Mouse (Mus musculus): ENCODE results near the gene Ces1d.
"Not testable (repeated sequence)": the region's sequence is repeated elsewhere in the genome, so short reads cannot be mapped to it uniquely, and the experiment has no call there.

Ces1d gene

DNA sequence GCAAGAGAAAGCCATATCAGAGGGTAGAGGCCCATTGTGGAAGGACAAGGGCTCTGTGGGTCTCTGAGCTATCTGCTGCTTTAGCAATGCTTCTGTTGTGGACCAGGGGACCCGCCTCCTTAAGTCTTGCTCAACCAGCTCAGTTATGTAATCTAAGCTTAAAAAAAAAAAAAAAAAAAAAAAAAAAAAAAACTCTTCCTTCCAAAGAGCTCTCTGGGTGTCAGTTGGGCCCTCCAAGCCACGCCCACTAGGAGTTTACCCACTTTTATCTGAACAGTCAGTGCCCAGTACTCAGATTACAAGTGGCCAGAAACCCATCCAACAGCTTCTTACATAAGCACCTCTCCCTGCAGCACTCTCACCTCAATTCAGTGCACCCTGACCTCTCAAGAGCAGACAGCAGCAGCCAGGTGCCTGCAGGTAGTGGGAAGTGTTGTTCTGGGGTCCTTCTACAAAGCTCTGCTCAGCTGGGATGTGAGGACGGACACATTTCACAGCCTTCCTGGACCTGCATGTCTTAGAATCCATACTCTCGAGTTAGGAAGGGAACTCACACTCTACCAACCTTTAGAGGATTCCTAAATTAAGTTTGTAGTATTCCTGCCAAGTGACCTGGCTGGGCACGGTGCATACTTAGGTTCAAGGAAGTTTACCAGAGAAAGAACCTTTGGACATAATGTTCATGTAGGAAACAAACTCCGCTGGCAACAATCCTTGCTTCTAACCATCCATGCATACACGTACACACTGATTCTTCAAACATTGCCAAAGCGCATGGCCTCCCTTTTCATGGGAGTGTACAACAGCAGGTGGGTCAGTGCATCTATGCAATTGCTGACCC, at the start of gene Ces1d:
TSS of gene Ces1d (minus strand) at position 154 of the 841 bp plus-strand sequence.
- no peak for DNase-seq (ENCODE audit: low spot score)

DNA sequence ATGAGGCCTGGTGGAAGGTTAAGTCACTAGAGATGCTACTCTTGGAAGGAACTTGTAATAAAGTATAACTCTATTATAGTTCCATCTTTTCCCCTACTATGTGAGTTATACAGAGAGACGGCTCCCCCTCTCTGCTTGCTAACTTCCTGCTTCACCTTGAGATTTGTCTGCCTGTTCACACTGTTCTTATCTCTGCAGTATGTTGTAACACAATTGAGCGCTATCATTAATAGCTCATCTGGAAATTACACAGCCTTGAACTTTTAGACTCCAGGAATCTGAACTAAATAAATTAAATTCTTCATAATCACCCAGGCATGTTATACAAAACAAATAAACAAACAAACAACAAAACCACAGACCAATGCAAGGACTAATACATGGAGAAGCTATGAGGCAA, 48.4 kb upstream of the Ces1d start:
- no peak for DNase-seq (ENCODE audit: low spot score)

DNA sequence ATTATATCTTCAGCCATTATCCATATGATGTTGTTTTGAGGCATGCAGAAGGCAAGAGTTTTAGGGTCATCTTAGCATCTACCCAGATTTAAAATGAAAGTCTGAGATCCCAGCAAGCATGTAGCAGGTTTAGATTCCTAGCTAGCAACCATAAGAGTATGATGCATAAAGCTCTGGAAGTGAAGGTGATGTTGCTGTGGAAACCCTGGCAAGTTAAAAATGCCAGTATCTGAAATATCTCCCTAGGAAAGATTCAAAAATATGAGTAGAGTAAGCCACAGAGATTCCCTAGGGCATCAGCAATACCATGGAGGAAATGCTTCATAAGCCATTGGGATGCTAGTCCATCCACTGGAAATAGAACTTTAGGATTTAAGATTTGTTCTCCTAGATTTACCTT, 42.2 kb upstream of the Ces1d start:
- no peak for DNase-seq (ENCODE audit: low spot score)

DNA sequence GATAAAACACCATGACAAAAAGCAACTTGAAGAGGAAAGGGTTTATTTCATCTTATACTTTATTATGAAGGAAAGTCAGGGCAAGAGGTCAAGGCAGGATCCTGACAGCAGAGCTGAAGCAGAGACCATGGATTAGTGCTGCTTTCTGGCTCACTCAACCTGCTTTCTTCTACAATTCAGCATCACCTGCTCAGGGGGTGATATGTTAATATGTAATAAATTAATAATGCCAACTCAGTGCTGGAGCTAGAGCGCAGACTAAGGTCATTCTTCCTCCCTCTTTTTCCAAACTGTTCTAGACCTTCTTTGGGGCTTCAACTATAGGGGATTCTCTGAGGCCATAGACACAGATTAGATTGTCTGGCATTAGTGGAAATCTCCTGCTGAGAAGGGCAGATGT, 38.0 kb upstream of the Ces1d start:
- no peak for DNase-seq (ENCODE audit: low spot score)

DNA sequence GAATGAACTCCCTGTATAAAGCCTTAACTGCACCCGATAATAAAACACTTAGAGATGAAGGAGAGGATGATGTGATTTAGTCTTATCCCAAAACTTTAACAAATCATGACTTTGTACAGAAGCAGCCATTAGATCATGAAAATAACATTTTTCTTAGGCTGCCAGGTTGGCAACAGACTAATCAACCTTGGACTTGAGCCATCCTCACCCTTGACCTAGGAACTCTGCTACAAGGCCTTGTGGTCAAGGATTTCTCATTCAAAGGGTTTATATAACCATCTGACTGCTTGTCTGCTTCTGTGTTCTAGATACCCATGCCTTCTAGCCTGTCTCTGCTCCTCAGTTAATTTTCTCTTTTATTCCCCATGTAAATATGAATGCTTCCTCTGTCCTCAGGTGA, 37.1 kb upstream of the Ces1d start:
- DNase-seq (ENCODE audit: low spot score): no peak

DNA sequence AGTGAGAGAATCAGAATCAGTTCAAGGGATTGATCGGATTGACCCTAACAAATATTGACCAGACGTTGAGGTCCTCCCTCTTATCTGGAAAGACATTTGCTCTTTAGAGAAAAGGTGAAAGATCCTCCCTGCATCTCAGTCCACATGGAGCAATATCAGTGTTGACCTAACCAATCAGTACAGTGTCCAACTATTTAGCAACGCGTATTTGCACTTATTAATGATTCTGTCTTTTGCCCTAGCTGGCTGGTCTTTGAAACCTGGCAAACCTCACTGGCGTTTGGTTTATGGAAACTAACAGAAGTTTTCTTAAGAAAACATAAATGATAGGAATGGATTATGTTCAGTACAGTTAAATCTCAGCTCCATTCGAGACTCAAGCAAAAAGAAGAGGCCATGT, 36.4 kb upstream of the Ces1d start:
- DNase-seq (ENCODE audit: low spot score): no peak

DNA sequence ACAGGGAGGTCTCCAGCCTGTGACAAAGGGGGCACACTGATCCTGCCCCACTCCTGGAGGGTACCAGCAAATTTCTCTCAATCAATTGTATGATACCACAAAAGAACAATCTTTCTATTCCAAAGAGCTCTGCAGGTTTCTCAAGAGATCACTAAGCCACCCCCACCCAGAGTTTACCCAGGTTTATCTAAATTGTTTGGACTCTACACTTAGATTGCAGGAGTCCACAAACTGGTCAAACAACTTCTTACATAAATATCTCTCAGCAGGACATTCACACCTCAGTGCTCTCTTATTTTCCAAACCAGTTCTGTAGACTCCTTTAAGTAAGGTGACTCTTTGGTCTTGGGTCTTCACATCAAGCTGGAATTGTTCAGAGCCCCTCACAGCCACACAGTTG, 31.8 kb upstream of the Ces1d start, which contains the start of gene Ces1e:
TSS of gene Ces1e (minus strand) at position 174 of the 400 bp plus-strand sequence.
- DNase-seq (ENCODE audit: low spot score): no peak

DNA sequence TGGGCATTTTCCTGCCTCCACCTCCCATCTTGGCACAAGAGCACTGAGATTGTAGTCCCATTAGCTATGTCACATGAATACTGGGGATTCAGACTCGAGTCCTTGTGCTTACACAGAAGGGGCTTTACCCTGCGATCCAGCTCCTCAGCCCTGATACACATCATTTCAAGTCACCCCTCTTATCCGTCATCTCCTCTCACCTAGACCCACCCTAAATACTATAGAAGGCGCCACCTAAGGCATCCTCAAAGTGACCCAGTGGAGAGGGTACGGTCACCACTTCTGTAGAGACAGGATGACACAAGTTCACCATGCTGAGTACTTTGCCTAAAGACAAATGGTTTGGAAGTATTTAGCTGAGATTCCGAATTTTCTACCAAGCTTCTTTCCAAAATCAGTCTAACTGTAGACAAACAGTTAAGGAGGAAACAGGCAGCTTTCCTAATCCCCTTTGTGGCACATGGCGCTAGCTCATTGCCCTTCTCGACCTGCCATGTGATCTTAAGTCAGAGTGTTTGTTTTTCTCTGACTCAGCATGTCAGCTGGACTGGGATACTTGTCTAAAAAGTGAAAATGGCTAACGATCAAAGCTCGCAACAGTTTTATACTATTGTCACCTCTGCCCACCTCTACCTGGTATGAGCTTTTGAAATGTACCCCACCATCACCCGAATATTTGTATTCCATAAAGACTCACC, 31.2 kb upstream of the Ces1d start:
- DNase-seq (ENCODE audit: low spot score): no peak

DNA sequence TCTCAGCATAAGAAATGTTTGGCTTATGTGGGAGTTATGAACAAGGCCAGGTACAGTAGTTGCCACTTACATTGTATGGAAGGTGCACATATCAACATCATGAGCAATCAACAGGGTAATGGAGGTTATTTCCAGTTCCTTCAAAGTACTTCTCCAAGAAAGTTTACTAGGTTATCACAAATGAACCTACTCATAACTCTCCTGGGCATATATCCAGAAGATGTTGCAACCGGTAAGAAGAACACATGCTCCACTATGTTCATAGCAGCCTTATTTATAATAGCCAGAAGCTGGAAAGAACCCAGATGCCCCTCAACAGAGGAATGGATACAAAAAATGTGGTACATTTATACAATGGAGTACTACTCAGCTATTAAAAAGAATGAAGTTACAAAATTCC, 28.8 kb upstream of the Ces1d start:
- not testable (repeated sequence) for DNase-seq (ENCODE audit: low spot score)

DNA sequence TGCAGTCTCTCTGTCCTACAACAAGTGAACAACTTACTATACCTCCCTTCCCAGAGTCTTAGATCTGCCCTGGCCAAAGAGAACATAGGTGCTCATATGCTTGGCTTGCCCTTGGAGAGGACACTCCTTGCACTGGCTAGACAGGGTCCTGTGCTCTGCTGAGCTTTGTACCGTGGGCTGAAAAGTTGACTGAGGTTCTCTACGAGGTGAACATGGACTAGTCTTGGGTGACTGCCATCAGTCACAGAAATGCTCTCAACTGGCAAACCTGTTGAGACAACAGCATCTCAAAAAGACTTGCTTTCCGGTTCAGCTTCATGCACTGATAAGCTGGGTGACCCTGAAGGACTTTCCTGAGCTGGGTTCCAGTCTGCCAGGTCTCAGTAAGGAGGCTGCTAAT, 24.3 kb upstream of the Ces1d start:
- no peak for DNase-seq (ENCODE audit: low spot score)

DNA sequence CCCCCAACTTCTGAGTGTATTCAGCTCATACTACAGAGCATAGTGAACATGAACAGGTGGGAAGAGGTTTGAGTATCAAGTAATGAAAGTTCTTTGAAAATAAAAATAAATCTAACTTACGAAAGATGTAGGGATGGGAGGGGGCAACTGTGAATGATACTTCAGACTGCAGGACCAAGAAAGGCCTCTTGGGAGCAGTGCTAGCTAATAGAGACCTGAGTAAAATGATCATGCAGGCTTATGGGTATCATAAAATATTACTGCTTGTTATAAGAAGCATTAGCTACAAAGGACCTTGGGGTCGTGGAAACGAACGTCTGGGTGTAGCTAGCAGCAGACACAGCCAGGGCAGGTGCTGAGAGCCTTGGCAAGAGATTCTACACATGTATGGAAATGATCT, 20.2 kb upstream of the Ces1d start:
- no peak for DNase-seq (ENCODE audit: low spot score)

DNA sequence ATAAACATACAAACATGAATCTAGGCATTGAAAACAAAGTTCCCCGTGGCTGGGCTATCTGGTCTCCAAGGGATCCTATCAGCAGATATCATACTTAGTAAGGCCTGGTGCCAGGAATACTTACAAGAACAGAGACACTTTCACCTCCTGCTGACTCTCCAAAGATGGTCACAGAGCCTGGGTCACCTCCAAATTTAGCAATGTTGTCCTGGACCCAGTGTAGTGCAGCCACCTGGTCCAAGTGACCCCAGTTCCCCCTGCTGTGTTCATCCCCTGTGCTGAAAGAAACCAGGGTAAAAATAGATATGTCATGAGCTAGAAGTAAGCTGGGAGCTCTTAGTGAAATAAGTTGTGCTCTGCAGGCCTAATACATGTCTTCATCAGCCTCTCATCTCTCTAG, 19.7 kb upstream of the Ces1d start:
- DNase-seq (ENCODE audit: low spot score): no peak

DNA sequence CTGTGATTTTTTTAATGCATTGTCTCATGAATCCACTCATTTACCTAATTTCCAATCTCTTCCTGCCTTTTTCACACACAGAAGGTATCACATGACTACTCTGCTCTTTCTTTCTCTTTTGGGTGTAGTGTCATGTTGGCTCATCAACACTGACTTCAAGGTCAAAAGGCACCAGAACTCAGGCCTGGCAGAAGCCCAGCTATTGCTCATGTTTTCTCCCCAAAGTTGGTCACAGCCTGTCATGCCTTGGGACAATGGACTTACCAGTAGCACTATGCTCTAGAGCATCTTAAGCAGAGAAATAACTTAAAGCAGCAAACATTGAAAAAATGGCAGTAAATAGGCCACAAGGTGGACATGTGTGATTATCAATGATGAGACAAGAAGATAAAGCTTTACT, 13.5 kb upstream of the Ces1d start:
- DNase-seq (ENCODE audit: low spot score): no peak

DNA sequence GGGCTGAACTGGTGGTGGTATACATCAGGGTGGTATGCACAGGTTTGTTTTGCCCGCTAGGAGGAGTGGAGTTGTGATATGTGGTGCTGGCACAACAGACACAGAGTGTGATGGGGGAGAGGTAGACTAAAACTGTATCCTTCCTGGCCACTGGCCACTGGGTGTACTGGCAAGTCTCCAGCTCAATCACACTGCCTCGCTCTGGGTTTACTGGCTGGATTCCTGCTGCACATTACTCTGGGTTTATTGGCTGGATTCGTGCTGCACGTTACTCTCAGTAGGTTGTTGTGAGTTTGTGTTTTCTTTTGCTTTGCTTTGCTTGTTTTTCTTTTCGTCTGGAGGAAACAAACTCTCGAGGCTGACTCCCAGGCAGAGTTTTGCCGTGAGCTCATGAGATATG, 1.5 kb upstream of the Ces1d start:
- DNase-seq (ENCODE audit: low spot score): not testable (repeated sequence)

DNA sequence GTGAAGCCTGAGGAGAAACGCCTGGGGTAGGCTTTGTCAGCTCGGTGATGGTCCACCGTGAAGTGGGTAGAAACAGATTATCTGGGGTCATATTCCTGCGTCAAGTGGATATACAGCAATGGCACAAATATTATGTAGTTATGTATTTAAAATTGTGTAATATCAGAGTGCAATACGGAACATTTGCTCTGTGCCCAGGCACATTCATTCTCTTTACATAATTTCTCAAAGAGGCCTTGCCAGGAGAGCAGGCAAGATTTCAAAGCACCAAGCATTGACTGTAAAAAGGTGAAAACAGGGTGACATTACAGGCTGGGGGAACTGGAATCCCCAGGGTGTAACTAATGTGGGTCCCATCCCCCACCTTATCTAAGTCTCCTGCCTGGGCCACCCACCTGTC, 1.2 kb downstream of the Ces1d start:
- no peak for DNase-seq (ENCODE audit: low spot score)

DNA sequence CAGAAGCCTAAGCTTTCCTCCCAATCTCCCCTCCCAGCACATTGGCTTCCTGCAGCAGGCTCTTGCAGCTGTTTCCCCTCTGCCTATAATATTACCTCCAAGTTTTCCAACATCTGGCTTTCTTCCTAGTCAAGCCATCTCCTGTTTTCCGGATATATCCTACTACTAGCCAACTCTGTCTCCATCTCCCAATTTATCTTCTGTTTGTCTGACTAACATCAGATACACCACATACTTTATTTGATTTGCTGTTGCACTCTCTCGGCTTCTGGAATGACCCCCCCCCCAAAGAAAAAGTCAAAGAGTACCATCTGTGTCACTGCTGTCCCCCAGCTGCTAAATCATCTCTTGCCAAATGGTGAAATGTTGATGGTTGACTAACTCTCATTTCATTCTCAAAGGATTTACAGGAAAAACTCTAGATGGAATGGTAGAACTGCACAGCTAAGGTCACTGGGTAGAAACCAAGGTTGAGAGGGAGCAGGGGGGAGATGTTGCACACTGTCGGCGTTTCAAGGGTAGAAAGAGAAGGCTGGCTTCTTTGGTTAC, 17.0 kb downstream of the Ces1d start:
- DNase-seq (ENCODE audit: low spot score): no peak

DNA sequence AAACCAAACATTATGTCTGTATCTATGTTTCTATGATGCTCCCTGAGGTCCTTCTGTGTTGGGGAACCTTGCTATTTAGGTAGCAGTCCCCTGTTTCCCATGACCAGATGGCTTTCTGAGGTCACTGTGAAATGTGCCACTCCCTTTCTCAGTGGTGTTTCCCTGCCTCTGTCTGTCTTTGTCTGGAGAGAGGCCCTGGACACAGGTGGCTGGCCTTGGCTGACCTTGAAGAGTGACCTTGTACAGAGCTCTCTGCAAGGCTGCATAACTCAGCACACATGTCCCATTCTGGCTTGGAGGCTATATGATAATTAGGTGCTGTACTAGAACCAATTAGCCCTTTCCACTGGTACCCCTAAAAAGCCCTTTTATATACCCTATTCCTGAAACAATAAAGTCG, 21.0 kb downstream of the Ces1d start:
- no peak for DNase-seq (ENCODE audit: low spot score)

DNA sequence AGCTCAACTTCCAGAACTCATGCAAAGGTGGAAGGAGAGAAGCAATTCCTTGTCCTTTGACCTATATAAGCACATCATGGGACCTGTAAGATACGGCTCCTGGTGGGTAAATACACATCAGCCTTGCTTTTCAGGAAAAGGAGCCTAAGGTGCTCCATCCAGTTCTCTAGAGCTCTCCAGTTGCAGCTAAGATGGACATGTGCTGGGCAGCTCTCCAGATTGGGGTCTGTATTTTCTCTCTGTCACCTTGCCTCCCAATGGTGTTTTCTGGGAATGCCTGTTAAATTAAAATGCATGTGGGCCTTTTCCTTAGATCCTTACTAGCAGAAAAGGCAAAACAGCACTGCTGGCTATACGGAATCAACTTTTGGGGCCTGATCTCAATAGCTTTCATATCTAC, 23.1 kb downstream of the Ces1d start:
- no peak for DNase-seq (ENCODE audit: low spot score)

DNA sequence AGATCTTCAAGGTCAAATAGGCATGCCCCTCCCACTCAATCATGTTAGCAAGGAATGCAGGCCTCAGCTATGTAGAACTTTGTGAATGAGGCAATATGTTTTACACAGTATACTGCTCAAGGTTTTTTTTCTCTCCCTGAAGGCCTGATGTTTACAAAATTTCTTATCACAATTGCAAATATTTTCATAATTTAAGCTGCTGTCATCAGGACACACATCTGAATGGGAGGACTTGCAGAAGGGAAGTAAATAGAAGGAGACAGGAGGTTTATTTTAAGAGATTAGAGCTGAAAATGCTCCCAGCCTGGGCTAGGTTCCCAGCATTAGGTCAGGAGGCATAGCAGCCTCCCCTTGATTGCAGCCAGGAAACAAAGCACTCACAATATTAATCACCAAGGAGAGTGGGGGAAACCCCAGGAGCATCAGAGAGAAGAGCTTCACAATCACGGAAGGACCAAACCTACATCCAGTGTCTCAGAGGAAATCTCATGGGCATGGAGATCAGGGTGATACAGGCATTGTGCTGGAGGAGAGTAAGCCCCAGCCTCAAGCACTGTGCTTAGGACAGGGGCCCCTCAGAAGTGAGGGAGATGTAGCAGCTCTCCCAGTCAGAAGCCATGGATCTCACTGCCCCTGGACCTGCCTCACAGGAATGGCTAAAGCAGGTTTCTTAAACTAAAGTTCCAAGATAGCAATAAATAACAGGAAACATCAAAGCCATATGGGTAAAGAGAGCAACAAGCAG, 25.6 kb downstream of the Ces1d start:
- DNase-seq (ENCODE audit: low spot score): peak; percentile 18

DNA sequence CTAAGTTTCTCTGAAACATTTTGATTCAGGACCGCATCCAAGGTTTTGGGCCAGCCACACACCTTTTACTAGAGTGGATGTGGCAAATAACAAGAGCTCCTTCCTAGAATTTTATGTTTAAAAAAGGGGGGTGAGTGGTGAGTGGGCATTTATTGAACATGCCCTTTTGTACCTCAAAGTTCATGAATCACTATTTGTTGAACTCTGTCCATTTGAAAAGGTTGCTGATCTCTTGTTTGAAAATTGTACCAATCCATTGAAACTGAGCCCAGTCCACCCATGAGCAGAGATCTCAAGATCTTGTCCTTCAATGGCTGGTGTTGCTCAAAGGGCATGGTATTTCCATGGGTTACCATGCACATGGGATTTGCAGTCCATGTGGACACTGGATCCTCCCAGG, 34.3 kb downstream of the Ces1d start:
- DNase-seq (ENCODE audit: low spot score): no peak

DNA sequence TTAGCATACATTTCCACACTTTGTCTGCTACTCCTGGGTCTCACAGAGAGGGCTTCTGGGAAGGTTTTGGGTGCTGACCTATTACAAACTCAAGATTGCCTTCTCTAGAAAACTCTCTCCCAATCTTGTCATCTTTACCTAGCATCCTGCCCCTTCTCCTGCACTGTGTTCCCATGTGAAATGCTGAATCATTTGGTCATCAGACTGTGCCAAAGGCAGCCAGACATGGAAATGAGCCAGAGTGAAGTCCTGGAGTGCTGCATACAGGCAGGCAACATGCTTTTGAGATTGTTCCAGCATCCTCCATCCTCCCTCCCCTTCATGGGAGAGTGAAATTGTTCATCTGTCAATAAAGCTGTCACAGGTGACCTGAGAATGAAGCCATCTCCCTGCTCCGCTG, 46.2 kb downstream of the Ces1d start:
- no peak for DNase-seq (ENCODE audit: low spot score)

DNA sequence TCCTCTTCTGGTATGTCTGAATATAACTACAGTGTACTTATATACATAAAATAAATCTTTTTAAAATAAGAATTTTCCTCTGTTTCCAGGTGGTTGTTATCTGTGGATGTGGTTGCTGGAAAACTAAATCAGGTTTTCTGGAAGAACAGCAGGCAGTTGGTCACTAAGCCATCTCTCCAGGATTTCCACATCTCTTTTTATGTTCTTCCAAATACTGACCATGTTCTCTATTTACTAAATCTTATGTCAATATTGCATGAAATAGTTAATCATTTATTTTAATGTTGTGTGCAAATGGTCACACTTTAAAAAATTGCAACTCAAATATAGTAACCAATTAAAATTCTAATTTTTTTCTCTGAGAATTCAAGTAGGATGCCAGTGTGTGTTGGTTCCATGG, 50.3 kb downstream of the Ces1d start:
- no peak for DNase-seq (ENCODE audit: low spot score)

DNA sequence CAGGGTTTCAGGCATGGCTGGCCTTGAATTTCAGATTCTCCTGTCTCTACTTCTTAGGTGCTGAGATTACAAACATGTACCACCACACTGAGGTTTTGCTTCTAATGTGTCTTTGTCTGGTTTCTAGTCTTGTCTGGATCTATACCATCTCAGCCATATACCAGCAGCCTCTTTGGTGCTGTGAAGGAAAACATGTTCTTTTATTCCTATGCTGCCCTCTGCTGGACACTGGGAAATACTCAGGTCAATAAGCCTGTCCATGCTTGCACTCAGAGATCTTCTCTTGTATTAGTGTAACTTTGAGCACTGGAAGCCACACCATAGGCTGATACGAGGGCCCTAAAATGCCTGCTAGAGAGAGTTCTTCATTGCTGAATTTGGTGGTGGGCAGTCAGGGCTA, 56.9 kb downstream of the Ces1d start:
- DNase-seq (ENCODE audit: low spot score): peak; percentile 37
